Mouse (Mus musculus) lung, postnatal 0 days (tissue): ENCODE measurements around the gene Gadd45a. TPM values are rescaled to one million over a fixed set of nuclear protein-coding genes. Genes with fewer than 3 reads are reported as not detected.

ENCODE experiments used
- ATAC-seq: fragments of 200-750 bp; cut with Nextera tagmentation; 2 replicates; pipeline ENCODE4 v1.8.0; 2017; ENCODE audit warnings: moderate library complexity
- DNase-seq: peaks from one replicate; pipeline ENCODE4 v3.0.0-alpha.2; 2016; ENCODE audit warnings: low spot score
- H3K27ac ChIP-seq: fragments of 300-500 bp; sonication (generic); 2 replicates; pipeline ENCODE4 v1.5.1; 2014; ENCODE audit warnings: antibody characterized with exemption, mild to moderate bottlenecking, low read length, mixed read lengths
- H3K27me3 ChIP-seq: fragments of 300-500 bp; sonication (generic); replicated peaks from 2 replicates; pipeline ENCODE4 v1.6.1; 2014; ENCODE audit warnings: low read length, mixed read lengths; ENCODE audit not compliant: insufficient read depth
- H3K36me3 ChIP-seq: fragments of 300-500 bp; sonication (generic); 2 replicates; pipeline ENCODE4 v1.6.1; 2014; ENCODE audit warnings: low read length, mixed read lengths; ENCODE audit not compliant: insufficient read depth
- H3K4me1 ChIP-seq: fragments of 300-500 bp; sonication (generic); 2 replicates; pipeline ENCODE4 v1.6.1; 2014; ENCODE audit warnings: antibody characterized with exemption, low read depth, low read length, mixed read lengths; ENCODE audit not compliant: insufficient read depth
- H3K4me2 ChIP-seq: fragments of 300-500 bp; sonication (generic); replicated peaks from 2 replicates; pipeline ENCODE4 v1.6.1; 2014; ENCODE audit warnings: low read depth, mild to moderate bottlenecking, low read length, moderate library complexity, mixed read lengths
- H3K4me3 ChIP-seq: fragments of 300-500 bp; sonication (generic); 2 replicates; pipeline ENCODE4 v1.5.1; 2014; ENCODE audit warnings: low read depth, low read length
- H3K9ac ChIP-seq: fragments of 300-500 bp; sonication (generic); replicated peaks from 2 replicates; pipeline ENCODE4 v1.6.1; 2014; ENCODE audit warnings: low read depth, mild to moderate bottlenecking
- H3K9me3 ChIP-seq: fragments of 300-500 bp; sonication (generic); 2 replicates; pipeline ENCODE4 v1.6.1; 2016; ENCODE audit warnings: low read length, mixed read lengths
- CTCF ChIP-seq: IDR thresholded peaks from 2 replicates; pipeline ENCODE4 v1.5.1; 2016; ENCODE audit warnings: antibody characterized with exemption, mild to moderate bottlenecking
- EP300 ChIP-seq: IDR thresholded peaks from 2 replicates; pipeline ENCODE4 v1.6.1; 2016; ENCODE audit warnings: antibody characterized with exemption, mild to moderate bottlenecking, control low read depth
- WGBS: fragments of 180-500 bp; shearing (Covaris S2); extraction: QIAGEN DNeasy Blood & Tissue Kit; methylation state at CpG from one replicate; pipeline ENCODE4 v1.1.7; 2014; 5-methylcytosine and 5-hydroxymethylcytosine counted together
- polyA plus RNA-seq: library from polyadenylated mRNA; unstranded; fragments of >200 nt; fragmentation: Nextera tagmentation; extraction: Ambion mirVana; gene quantifications from 2 replicates; pipeline ENCODE4 v1.2.1, GENCODE M21; 2015

Gadd45a gene
- polyA plus RNA-seq, 1 experiment from 2014 or later = 34.7 TPM

- WGBS = 59% methylated on average over 8 of the region's 8 CpGs
- peak; percentile 77 for DNase-seq
- Histone ChIP-seq H3K27ac (peak overlapping the region; percentile 68), H3K9me3 (no peaks in the 10 kb centered on the region), H3K4me3 (no peak overlapping the region), H3K27me3 (no peaks in the 10 kb centered on the region), H3K36me3 (no peaks in the 10 kb centered on the region), H3K9ac (no peak overlapping the region), H3K4me1 (no peaks in the 10 kb centered on the region), H3K4me2 (no peak overlapping the region)
- no peak for TF ChIP-seq EP300
- no peak for TF ChIP-seq CTCF
- ATAC-seq = peak; percentile 72
Measured at GRCm38 (mm10) chr6:67069219-67069762, 32.0 kb upstream of the Gadd45a start.

GRCm38 (mm10) chr6:67060057-67060456 is 22.8 kb upstream of the Gadd45a start:
- TF ChIP-seq CTCF (peak; percentile 55), EP300 (no peak)
- Histone ChIP-seq H3K27me3 (no peaks in the 10 kb centered on the region), H3K27ac (no peak overlapping the region), H3K9me3 (no peaks in the 10 kb centered on the region), H3K4me2 (no peak overlapping the region), H3K4me3 (no peak overlapping the region), H3K9ac (no peak overlapping the region), H3K4me1 (0 out of 2 replicates have a peak, but pooled peaks cover 4% of the 10 kb centered on the region), H3K36me3 (no peaks in the 10 kb centered on the region)
- ATAC-seq = no peak
- DNase-seq = no peak
- 77% methylated on average over 5 of the region's 5 CpGs for WGBS

GRCm38 (mm10) chr6:67057991-67058696 is 20.9 kb upstream of the Gadd45a start:
- no peak for TF ChIP-seq EP300
- no peak for TF ChIP-seq CTCF
- Histone ChIP-seq H3K27ac (no peak overlapping the region), H3K9ac (no peak overlapping the region), H3K36me3 (no peaks in the 10 kb centered on the region), H3K4me1 (0 out of 2 replicates have a peak, but pooled peaks cover 4% of the 10 kb centered on the region), H3K27me3 (no peaks in the 10 kb centered on the region), H3K4me2 (no peak overlapping the region), H3K9me3 (no peaks in the 10 kb centered on the region), H3K4me3 (no peak overlapping the region)
- WGBS = 87% methylated on average over 7 of the region's 7 CpGs
- DNase-seq (no peak), ATAC-seq (no peak)

- WGBS = 80% methylated on average over 5 of the region's 5 CpGs
- no peaks in the 10 kb centered on the region for H3K27me3 ChIP-seq
- no peaks in the 10 kb centered on the region for H3K36me3 ChIP-seq
- H3K4me2 ChIP-seq = no peak overlapping the region
- H3K4me3 ChIP-seq = no peak overlapping the region
- no peak overlapping the region for H3K27ac ChIP-seq
- H3K4me1 ChIP-seq = 0 out of 2 replicates have a peak, but pooled peaks cover 4% of the 10 kb centered on the region
- H3K9me3 ChIP-seq = no peaks in the 10 kb centered on the region
- ATAC-seq = no peak
- H3K9ac ChIP-seq = no peak overlapping the region
- no peak for TF ChIP-seq EP300
- no peak for TF ChIP-seq CTCF
- DNase-seq = no peak
Measured at GRCm38 (mm10) chr6:67057574-67057973, 20.3 kb upstream of the Gadd45a start.

GRCm38 (mm10) chr6:67056889-67057564 is 19.8 kb upstream of the Gadd45a start:
- WGBS = 38% methylated on average over 3 of the region's 3 CpGs
- H3K9me3 ChIP-seq = no peaks in the 10 kb centered on the region
- H3K27ac ChIP-seq = no peak overlapping the region
- H3K27me3 ChIP-seq = no peaks in the 10 kb centered on the region
- no peak overlapping the region for H3K4me2 ChIP-seq
- 0 out of 2 replicates have a peak, but pooled peaks cover 4% of the 10 kb centered on the region for H3K4me1 ChIP-seq
- no peaks in the 10 kb centered on the region for H3K36me3 ChIP-seq
- no peak overlapping the region for H3K9ac ChIP-seq
- ATAC-seq = peak; percentile 47
- no peak for TF ChIP-seq CTCF
- no peak for TF ChIP-seq EP300
- no peak overlapping the region for H3K4me3 ChIP-seq
- peak; percentile 44 for DNase-seq

- ATAC-seq (0 out of 2 replicates have a peak, but pooled peaks have one; percentile 35), DNase-seq (no peak)
- H3K4me2 ChIP-seq = no peak overlapping the region
- no peak overlapping the region for H3K9ac ChIP-seq
- no peaks in the 10 kb centered on the region for H3K9me3 ChIP-seq
- 50% methylated on average over 15 of the region's 15 CpGs for WGBS
- TF ChIP-seq CTCF (no peak), EP300 (no peak)
- H3K4me3 ChIP-seq = no peak overlapping the region
- H3K4me1 ChIP-seq = 0 out of 2 replicates have a peak, but pooled peaks cover 4% of the 10 kb centered on the region
- no peak overlapping the region for H3K27ac ChIP-seq
- H3K27me3 ChIP-seq = no peaks in the 10 kb centered on the region
- no peaks in the 10 kb centered on the region for H3K36me3 ChIP-seq
Measured at GRCm38 (mm10) chr6:67056108-67056888, 19.0 kb upstream of the Gadd45a start.
